Mouse (Mus musculus): ENCODE results near the gene Thada.

Thada gene

DNA sequence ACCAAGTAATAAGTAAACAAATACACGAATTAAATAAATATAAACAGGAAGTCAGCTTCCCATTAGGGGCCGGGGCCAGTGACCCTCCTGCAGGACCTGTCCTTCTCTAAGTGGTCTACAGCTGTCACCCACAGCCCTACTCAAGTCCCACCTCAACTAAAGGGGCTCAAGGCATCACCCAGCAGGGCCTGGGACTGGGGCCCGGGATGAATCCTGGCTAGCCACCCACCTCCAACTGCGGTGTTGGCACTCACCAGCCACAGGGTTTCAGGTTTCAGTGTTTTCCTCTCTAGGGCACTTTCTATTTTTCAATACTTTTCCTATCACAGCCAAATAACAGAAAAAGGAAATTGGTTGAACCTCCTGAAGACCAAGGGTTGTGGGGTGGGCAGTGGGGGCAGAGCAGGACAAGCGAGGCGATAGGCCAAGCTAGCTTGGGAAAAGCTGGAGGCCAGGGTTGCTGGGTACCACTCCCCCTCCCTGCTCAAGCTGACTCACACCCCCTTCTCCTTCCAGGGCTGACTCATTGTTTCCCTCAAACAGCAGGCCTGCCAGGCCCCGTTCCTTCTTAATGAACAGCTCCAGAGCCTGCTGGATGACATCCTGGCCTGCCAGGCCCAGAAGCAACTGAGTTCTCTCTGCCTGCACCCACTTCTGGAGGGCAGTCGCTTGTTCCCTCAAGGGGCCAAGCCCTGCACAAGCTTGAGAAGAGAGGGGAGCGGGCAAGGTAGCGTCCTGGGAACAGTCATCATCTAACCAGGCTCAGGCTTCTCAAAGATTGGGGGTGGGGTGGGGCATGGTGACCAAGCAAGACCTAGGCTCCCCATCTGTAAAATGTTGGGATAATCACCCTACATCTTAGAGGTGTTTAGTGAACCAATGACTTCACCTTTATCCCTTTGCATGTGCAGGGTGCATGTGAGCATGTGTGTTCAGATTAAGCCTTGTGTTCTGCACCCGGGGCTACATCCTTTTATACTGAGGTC, 317.2 kb downstream of the Thada start:
- DNase-seq (ENCODE audit: extremely low spot score, low spot score) = no peak

DNA sequence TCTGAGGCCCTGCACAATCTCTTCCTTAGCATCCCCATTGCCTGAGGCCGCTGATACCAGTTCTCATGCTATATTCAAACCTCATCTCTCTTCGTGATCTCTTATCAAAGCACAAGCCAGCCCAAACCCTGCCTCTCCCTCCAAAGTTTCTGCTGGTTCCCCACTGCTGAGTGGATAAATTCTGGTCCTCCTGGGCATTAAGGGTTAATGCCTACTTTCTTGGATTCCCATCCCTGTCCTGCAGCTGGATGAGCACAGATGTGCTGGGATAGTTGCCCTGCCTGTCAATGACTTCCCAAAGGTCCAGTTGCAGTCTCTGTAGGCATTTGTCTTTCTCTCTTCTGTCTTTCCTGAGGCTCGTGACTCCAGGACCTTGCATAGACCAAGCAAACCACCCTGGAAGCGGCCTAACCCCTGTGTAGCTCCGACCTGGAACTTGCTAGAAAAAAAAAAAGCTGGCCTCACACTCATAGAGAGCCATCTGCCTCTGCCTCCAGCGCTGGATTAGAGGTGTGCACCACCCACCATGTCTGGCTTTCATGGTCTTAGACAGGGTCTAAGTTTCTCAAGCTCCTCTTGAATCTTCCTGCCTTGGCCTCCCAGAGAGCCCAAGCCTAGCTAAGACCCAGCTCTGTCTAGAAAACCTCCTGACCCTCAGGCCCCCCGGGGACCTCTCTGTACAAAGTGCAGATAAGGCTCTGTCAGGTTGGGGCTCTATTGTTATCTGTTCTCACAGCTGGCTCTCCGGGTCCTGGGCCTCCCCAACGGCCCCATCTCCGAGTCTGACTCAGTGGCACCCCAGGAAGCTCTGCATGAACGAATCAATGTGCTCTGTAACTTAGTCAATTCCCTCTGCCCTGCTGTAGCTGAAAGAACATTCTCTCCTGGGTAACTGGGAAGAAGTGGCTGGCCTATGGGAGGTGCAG, 318.6 kb downstream of the Thada start:
- no peak for DNase-seq (ENCODE audit: extremely low spot score, low spot score)

DNA sequence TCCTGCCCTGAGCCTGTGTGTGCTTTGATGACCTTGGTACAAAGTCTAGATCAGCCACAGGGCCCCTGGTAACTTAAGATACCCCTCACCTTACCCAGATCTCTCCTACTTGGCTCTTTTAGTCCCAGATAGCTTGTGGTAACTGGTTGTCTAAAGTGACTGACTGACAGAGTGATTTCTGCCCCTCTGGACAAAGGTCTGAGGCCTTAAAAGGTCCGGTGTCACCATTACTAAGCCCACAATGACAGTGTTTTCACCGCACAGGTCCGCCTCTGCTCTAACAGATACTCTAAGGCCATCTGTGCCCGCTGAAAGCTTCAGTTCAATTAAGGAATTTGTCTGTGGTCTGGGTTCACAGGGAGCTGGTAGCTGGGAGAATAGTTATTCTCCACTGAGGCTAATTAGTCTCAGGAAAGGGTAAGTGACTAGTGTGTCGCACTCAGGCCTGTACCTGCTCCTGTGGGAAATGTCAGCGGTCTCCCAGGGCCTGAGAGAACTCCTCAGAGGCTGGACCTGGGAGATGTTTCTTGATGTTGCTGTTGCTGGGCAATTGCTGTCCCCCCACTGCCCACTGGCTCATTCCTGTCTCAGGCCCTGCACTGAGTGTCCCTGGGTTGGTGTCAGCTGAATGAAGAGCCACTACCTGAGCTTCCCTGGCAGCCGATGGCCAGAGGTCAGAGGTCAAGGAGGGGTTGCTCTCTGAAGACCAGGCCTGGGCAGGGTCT, 319.4 kb downstream of the Thada start:
- DNase-seq (ENCODE audit: extremely low spot score, low spot score) = no peak

DNA sequence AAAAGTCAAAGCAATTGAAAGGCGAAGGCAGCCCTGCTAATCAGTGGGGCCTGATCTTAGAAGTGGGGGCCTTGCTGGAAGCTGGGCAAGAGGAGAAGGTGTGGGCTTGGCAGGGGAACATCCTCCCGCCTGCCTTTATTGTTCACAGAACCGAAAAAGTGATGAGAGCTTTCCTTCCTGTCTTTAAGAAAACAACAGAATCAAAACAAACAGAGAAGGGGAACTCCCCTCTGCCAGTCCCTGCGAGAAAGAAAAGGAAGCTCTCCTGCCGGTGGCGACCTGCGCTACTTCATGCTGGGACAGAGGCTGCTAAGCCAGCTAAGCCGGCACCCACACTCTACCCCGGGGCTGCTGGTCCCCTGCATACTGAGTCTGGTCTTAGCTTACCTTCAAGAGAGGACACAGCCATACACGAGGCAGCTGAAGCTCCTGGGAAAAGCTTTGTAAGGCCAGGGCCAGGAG, 320.1 kb downstream of the Thada start:
- no peak for DNase-seq (ENCODE audit: extremely low spot score, low spot score)

DNA sequence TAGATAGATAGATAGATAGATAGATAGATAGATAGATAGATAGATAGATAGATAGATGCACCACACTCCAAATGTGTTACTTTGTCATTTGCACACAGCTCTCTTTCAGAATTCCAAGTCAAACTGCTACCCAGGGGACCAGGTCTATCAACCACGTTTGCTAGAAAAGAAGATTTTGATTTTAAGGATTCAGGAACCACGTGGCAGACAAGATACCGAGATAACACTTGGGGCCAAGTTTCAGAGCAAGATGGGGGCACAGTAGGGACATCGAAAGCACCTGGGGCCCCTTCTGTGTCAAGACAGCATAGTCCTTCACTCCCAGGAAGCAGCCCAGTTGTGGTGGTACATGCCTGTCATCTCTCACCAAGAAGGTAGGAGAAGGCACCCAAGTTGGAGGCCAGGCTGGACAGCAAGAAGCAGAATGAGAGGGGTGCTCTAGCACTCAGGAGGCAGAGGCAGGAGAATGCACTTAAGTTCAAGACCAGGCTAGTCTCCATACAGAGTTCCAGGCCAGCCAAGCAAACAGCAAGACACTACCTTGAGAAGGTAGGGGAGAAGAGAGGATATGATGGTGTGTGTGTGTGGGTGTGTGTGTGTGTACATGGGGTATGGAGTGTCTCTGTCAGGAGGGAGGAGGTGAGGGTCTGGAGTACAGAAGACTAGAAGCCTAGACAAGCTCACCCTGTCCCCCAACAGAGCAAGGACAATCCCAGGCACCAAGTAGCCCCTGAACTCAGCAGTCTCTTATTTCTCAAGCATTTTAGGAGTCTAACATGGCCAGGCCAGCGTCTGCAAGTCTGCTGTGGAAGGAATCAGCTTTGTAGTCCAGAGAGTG, 321.0 kb downstream of the Thada start:
- no peak for DNase-seq (ENCODE audit: extremely low spot score, low spot score)

DNA sequence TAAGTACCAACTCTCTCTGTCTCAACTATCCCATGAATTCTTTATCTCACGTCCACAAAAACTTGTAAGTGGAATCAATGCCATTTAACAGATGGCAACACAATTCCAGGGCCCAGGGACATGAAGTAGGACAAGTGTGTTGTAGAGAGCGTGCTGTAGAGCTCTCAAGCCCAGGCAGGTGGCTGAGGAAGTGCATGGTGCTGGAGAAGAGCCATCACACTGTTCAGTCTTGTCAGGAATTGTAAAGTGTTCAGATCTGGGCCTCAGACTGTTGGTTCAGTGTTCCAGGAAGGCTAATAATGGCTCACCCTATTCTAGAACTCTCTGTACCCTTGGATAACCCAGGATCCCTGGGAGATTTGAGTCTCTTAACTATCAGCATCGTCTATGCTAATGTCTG, 321.9 kb downstream of the Thada start:
- no peak for DNase-seq (ENCODE audit: extremely low spot score, low spot score)

DNA sequence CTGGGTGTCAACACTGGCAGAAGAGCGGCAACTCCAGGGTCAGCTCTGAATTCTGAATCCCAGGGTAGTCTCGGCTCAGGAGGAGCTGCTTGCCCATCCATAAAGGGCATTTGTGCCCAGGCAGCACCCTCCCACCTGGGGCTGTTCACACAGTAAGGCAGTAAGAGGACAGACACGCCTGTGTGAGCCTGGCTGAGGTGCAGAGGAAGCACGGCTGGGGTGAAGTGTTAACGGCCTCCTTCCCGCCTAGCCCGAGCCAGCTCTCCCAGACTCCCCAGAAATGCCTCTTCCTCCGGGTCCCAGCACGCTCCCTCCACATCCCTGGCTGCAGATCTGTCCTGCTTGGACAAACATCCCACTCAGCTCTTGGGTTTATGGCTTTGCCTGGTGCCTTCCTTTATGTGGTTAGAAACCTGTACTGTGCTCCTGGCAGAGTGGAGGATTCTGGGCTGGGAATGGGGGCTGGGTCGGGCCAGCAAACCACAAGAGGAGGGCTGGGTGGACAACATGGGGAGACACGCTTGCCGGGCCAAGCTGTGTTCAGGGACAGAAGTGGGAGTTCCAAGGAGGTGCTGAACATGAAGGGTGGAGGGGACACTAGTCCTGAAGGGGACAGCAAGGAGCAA, 322.7 kb downstream of the Thada start:
- no peak for DNase-seq (ENCODE audit: extremely low spot score, low spot score)

DNA sequence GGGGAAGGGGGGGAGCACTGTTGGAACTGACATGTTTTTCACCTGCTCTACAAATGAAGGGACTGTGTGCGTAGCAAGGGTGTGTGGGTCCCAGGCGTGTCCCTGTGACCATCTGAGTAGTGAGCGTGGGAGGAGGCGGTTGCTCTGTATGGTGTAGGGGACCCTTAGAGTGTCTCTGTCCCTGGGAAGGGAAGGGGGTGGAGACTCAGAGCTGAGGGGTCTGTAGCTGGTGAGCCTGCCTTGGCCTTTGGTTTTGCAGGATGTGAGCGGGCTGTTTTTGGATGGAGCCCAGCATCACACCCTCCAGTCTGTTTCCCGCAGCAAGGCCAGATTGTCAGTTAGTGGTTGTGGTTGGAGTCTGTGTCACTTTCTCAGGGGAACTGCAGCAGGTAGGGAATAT, 324.3 kb downstream of the Thada start:
- no peak for DNase-seq (ENCODE audit: extremely low spot score, low spot score)

DNA sequence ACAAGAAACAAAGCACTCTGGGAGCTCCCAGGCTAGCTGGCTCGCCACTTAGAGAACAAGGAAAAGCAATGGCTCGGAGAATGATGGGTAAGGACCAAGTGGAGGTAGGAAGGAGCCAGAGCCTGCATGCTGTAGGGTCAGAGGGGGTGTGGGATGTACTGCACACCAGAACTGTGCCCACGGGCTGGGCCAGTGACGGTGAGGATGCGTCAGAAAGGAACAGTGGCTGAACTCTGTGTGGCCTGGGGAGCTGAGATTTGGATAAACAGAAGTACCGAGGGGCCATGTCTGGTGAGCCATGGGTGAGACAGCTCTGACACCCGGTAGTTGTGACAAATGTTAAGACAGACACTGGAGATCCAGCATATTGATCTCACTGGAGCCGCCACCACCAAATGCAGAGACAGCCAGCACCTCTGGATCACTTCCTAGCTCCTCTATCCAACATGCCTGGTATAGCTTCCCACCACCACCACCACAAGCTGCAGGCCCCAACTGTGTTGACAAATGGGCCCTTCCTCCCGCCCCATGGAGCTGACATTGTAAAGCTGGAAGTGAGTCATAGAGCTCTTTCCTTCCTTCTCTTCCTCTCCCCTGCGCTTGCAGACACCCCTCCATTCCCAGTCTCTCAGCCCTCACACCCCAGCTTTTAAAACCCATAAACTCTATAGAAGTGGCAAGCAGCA, 325.0 kb downstream of the Thada start:
- no peak for DNase-seq (ENCODE audit: extremely low spot score, low spot score)
